Mouse (Mus musculus): ENCODE results near the gene Ccdc24. TPM values are rescaled to one million over a fixed set of nuclear protein-coding genes. Genes with fewer than 3 reads are reported as not detected.

Ccdc24 gene
- polyA plus RNA-seq, 1 experiment from 2014 or later = 3.6 TPM

DNA sequence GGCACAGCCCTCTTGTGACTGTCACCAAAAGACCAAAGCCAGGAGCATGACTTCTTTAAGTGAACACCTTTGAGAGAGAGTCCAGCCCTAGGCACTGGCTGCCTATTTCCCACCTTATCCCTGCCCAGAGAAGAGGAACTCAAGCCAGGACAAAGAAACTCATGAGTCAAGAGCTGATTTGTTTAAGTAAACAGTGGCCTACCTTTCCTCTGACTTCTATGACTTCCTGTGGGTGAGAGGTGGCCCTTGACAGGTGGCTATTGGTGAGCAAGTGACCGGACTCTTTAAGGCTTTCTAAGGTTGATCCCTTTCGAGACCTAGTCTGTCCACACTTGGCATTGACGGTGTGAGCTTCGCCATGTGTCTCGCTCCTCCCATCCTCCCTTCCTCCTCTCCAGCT is 31.5 kb downstream of the Ccdc24 start:
- Histone ChIP-seq H3K36me3 (no peaks in the 10 kb centered on the region), H3K27ac (replicated peaks) (no peak overlapping the region), H3K9me3 (replicated peaks) (no peaks in the 10 kb centered on the region), H3K4me2 (replicated peaks) (no peak overlapping the region), H3K27me3 (no peaks in the 10 kb centered on the region), H3K4me1 (peaks cover 10% of the 10 kb centered on the region), H3K9ac (no peak overlapping the region), H3K4me3 (replicated peaks) (no peak overlapping the region)
- no peak for ATAC-seq (ENCODE audit: insufficient number of reproducible peaks, low FRiP score, low TSS enrichment, low read depth)
- WGBS = 91% methylated on average over 5 of the region's 5 CpGs

GRCm38 (mm10) chr4:117839366-117839765 is 33.0 kb downstream of the Ccdc24 start:
- H3K36me3 ChIP-seq = no peaks in the 10 kb centered on the region
- H3K27me3 ChIP-seq = no peaks in the 10 kb centered on the region
- no peak overlapping the region for H3K27ac ChIP-seq (replicated peaks)
- H3K4me2 ChIP-seq (replicated peaks) = no peak overlapping the region
- peaks cover 16% of the 10 kb centered on the region for H3K4me1 ChIP-seq
- H3K9me3 ChIP-seq (replicated peaks) = no peaks in the 10 kb centered on the region
- H3K9ac ChIP-seq = no peak overlapping the region
- ATAC-seq (ENCODE audit: insufficient number of reproducible peaks, low FRiP score, low TSS enrichment, low read depth) = no peak
- 72% methylated on average over 6 of the region's 6 CpGs for WGBS
- H3K4me3 ChIP-seq (replicated peaks) = no peak overlapping the region

- no peaks in the 10 kb centered on the region for H3K36me3 ChIP-seq
- H3K27me3 ChIP-seq = no peaks in the 10 kb centered on the region
- no peak overlapping the region for H3K4me2 ChIP-seq (replicated peaks)
- H3K27ac ChIP-seq (replicated peaks) = no peak overlapping the region
- H3K9ac ChIP-seq = no peak overlapping the region
- WGBS = 73% methylated on average over 4 of the region's 4 CpGs
- no peaks in the 10 kb centered on the region for H3K9me3 ChIP-seq (replicated peaks)
- H3K4me1 ChIP-seq = peaks cover 16% of the 10 kb centered on the region
- no peak overlapping the region for H3K4me3 ChIP-seq (replicated peaks)
- ATAC-seq (ENCODE audit: insufficient number of reproducible peaks, low FRiP score, low TSS enrichment, low read depth) = no peak
Measured at GRCm38 (mm10) chr4:117837271-117837670, 35.1 kb downstream of the Ccdc24 start.

DNA sequence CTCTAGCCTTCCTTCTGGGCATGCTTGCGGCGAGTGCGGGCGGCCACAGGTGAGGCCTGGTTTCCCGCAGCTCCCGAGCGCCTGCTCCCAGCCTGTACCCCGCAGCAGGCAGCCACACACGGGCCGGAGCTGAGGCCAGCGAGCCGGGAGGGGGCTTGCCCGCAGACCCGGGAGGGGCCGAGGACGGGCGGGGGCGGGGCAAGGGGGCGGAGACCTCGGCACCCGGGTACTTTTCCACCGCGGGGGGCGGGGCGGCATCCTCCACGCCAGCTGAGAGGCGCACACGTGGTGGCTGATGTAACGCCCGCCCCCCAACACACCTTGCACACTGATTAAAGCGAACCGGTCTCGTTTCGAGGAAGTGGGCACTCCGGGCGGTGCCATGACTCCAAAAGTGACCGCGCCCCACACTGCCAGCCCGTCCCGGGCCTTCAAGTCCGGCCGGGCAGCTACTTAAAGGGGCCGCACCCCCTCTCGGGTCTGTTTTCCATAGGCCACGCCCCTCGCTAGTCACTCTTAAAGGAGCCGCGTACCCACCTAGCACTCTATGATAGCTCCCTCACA is 36.1 kb downstream of the Ccdc24 start:
- peak overlapping the region; percentile 83 for H3K4me3 ChIP-seq (replicated peaks)
- H3K36me3 ChIP-seq = no peaks in the 10 kb centered on the region
- peaks cover 25% of the 10 kb centered on the region for H3K4me1 ChIP-seq
- under 1% methylated on average over 48 of the region's 48 CpGs for WGBS
- peak overlapping the region; percentile 90 for H3K27ac ChIP-seq (replicated peaks)
- H3K9ac ChIP-seq = peak overlapping the region; percentile 74
- peak overlapping the region; percentile 97 for H3K4me2 ChIP-seq (replicated peaks)
- peak; percentile 90 for ATAC-seq (ENCODE audit: insufficient number of reproducible peaks, low FRiP score, low TSS enrichment, low read depth)
- H3K9me3 ChIP-seq (replicated peaks) = no peaks in the 10 kb centered on the region
- H3K27me3 ChIP-seq = no peaks in the 10 kb centered on the region

DNA sequence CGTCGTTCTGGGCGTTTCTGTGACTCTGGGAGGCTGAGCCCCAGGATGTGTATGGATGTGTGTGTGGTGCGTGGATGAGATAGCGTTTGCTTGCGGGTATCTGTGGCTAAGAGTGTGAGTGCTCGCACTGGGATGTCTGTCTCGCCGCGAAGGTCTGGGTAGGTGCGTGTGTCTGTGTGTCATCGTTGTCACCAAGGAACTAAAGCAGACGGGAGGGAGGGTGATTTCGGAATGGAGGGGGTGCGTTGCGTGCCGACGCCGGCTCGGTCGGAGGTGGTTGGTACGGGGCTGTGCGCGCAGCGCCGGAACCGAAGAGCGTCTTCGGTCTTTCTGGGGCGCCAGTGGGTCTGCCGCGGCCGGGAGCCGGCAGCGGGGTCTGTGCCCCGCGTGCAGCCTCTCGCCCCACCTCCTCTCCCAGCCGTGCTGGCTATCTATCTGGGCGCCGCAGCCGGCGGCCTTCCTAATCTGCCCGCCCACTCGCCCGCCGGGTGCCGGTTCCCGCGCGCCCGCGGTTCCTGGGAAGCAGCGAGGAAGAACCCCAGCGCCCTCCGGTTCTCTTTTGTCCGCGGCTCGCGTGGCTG is 36.7 kb downstream of the Ccdc24 start:
- no peaks in the 10 kb centered on the region for H3K9me3 ChIP-seq (replicated peaks)
- peaks cover 25% of the 10 kb centered on the region for H3K4me1 ChIP-seq
- H3K4me2 ChIP-seq (replicated peaks) = peak overlapping the region; percentile 97
- peak overlapping the region; percentile 90 for H3K27ac ChIP-seq (replicated peaks)
- H3K9ac ChIP-seq = peak overlapping the region; percentile 74
- H3K4me3 ChIP-seq (replicated peaks) = peak overlapping the region; percentile 83
- no peaks in the 10 kb centered on the region for H3K36me3 ChIP-seq
- ATAC-seq (ENCODE audit: insufficient number of reproducible peaks, low FRiP score, low TSS enrichment, low read depth) = peak; percentile 12; the same call in 1 of the 2 replicates
- no peaks in the 10 kb centered on the region for H3K27me3 ChIP-seq
- under 1% methylated on average over 60 of the region's 60 CpGs for WGBS

DNA sequence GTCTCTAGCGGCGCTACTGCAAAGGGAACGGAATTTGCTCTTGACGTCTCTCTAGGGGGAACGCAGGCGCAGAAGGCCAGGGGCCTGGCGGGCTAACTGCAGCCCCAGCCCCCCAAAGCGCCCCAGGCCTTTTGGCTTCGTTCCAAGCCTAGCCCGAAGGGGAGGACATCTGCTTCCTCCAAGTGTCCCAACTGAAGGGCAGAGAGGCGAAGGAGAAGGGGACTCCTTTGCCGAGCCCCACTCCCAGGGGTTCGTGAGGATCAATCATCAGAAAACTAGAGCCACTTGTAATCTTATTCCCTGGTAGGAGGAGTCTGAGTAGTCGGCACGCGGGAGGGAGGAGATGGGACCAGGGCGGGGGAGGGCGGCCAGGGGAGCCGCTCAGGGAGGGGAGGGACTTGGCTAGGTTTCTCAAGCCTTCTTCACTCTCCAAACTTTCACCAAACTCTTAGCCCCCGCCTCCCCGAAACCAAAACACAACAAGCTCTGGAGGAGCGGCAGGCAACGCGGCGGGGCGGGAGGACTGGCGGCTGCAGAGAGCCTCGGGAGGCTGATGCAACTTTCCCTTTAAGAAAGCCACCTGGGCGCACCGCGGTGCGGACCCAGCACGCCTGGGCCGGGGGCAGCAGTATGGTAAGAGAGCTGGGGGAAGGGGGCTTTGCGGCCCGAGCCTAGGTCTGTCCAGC is 37.4 kb downstream of the Ccdc24 start:
- ATAC-seq (ENCODE audit: insufficient number of reproducible peaks, low FRiP score, low TSS enrichment, low read depth) = peak; percentile 62
- Histone ChIP-seq H3K4me1 (peaks cover 32% of the 10 kb centered on the region), H3K9me3 (replicated peaks) (no peaks in the 10 kb centered on the region), H3K36me3 (no peaks in the 10 kb centered on the region), H3K27me3 (no peaks in the 10 kb centered on the region), H3K4me2 (replicated peaks) (peak overlapping the region; percentile 97), H3K27ac (replicated peaks) (peak overlapping the region; percentile 90), H3K9ac (peak overlapping the region; percentile 74), H3K4me3 (replicated peaks) (peak overlapping the region; percentile 83)
- WGBS = under 1% methylated on average over 36 of the region's 36 CpGs

DNA sequence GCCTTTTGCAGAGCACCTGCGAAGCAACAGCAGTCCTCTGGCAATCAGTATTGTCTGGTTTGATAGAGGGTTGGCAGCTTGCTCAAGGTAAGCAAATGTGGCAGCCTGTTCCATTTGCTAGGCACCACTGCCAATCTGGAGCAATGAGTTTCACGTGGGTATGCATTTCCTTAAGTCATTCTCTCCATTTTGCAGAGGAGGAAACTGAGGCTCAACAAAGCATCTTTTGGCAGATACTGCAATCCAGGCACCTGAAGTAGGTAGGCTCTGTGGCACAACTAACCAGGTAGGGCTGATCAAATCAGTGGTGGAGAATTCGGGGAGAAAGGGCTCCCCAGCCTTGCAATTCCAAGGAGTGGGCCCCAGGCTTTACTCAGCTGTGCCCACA is 37.9 kb downstream of the Ccdc24 start, which contains the start of gene Slc6a9:
Slc6a9 (plus strand) TSS at position 50 of the 388 bp plus-strand sequence.
- peak within 1 kb of the TSS; percentile 74 for H3K9ac ChIP-seq
- ATAC-seq (ENCODE audit: insufficient number of reproducible peaks, low FRiP score, low TSS enrichment, low read depth) = no peak
- peaks cover 36% of the 10 kb centered on the region for H3K4me1 ChIP-seq
- H3K4me3 ChIP-seq (replicated peaks) = peak within 1 kb of the TSS; percentile 83
- H3K4me2 ChIP-seq (replicated peaks) = peak within 1 kb of the TSS; percentile 97
- H3K27me3 ChIP-seq = no peaks in the 10 kb centered on the region
- H3K9me3 ChIP-seq (replicated peaks) = no peaks in the 10 kb centered on the region
- H3K27ac ChIP-seq (replicated peaks) = peak within 1 kb of the TSS; percentile 90
- 30% methylated on average over 3 of the region's 3 CpGs for WGBS
- no peaks in the 10 kb centered on the region for H3K36me3 ChIP-seq

GRCm38 (mm10) chr4:117831920-117832691 is 40.3 kb downstream of the Ccdc24 start:
- Histone ChIP-seq H3K9me3 (replicated peaks) (no peaks in the 10 kb centered on the region), H3K4me2 (replicated peaks) (no peak overlapping the region), H3K4me1 (peaks cover 31% of the 10 kb centered on the region), H3K36me3 (no peaks in the 10 kb centered on the region), H3K4me3 (replicated peaks) (no peak overlapping the region), H3K27ac (replicated peaks) (no peak overlapping the region), H3K9ac (no peak overlapping the region), H3K27me3 (no peaks in the 10 kb centered on the region)
- 66% methylated on average over 9 of the region's 9 CpGs for WGBS
- no peak for ATAC-seq (ENCODE audit: insufficient number of reproducible peaks, low FRiP score, low TSS enrichment, low read depth)

GRCm38 (mm10) chr4:117831499-117831898 is 40.9 kb downstream of the Ccdc24 start:
- peaks cover 26% of the 10 kb centered on the region for H3K4me1 ChIP-seq
- no peak overlapping the region for H3K27ac ChIP-seq (replicated peaks)
- H3K27me3 ChIP-seq = no peaks in the 10 kb centered on the region
- no peak overlapping the region for H3K4me2 ChIP-seq (replicated peaks)
- H3K9me3 ChIP-seq (replicated peaks) = no peaks in the 10 kb centered on the region
- WGBS = 63% methylated on average over 2 of the region's 2 CpGs
- no peak overlapping the region for H3K4me3 ChIP-seq (replicated peaks)
- H3K9ac ChIP-seq = no peak overlapping the region
- no peak for ATAC-seq (ENCODE audit: insufficient number of reproducible peaks, low FRiP score, low TSS enrichment, low read depth)
- H3K36me3 ChIP-seq = no peaks in the 10 kb centered on the region

GRCm38 (mm10) chr4:117830801-117831200 is 41.6 kb downstream of the Ccdc24 start:
- Histone ChIP-seq H3K4me2 (replicated peaks) (no peak overlapping the region), H3K4me3 (replicated peaks) (no peak overlapping the region), H3K27ac (replicated peaks) (no peak overlapping the region), H3K9me3 (replicated peaks) (no peaks in the 10 kb centered on the region), H3K27me3 (no peaks in the 10 kb centered on the region), H3K36me3 (no peaks in the 10 kb centered on the region), H3K9ac (no peak overlapping the region), H3K4me1 (peaks cover 26% of the 10 kb centered on the region)
- 90% methylated on average over 9 of the region's 9 CpGs for WGBS
- no peak for ATAC-seq (ENCODE audit: insufficient number of reproducible peaks, low FRiP score, low TSS enrichment, low read depth)

DNA sequence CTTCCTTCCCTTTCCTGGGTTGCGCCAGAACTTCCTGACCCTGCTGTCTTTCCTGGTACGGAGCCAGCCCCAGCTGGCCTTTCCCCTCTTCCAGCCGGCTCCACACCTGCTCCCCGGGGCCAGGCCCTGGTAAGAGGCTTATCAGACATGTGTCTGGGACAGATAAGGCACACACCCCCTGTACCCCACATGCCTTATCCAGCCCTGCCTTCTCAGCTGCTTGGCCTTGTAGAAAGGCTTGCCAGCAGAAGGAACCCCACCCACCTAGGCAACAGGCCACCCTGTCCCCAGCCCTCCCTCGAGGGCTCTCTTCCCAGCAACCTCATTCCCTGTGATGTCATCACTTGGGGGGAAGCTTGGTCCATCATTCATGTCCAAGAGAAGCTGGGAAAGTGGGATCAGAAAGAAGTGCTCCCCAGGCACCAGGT is 42.2 kb downstream of the Ccdc24 start:
- 0 out of 2 replicates have a peak, but pooled peaks have one; percentile 18 for ATAC-seq (ENCODE audit: insufficient number of reproducible peaks, low FRiP score, low TSS enrichment, low read depth)
- peak overlapping the region; percentile 22; the same call in 1 of the 2 replicates for H3K4me2 ChIP-seq (replicated peaks)
- peaks cover 26% of the 10 kb centered on the region for H3K4me1 ChIP-seq
- no peak overlapping the region for H3K4me3 ChIP-seq (replicated peaks)
- H3K27me3 ChIP-seq = no peaks in the 10 kb centered on the region
- H3K9ac ChIP-seq = no peak overlapping the region
- no peaks in the 10 kb centered on the region for H3K9me3 ChIP-seq (replicated peaks)
- no peak overlapping the region for H3K27ac ChIP-seq (replicated peaks)
- no peaks in the 10 kb centered on the region for H3K36me3 ChIP-seq
- WGBS = 16% methylated on average over 5 of the region's 5 CpGs
